Mouse (Mus musculus): Measurements from ENCODE around the gene Wdr83os. TPM values are rescaled to one million over a fixed set of nuclear protein-coding genes. Genes with fewer than 3 reads are reported as not detected.
"Not testable (repeated sequence)": the region's sequence is repeated elsewhere in the genome, so short reads cannot be mapped to it uniquely, and the experiment has no call there.

The Wdr83os gene
- polyA plus RNA-seq, 1 experiment from 2014 or later: 142 TPM

GRCm38 (mm10) chr8:85116984-85117383, 36.4 kb downstream of the Wdr83os start:
- no peak for DNase-seq (ENCODE audit: low spot score)

DNA sequence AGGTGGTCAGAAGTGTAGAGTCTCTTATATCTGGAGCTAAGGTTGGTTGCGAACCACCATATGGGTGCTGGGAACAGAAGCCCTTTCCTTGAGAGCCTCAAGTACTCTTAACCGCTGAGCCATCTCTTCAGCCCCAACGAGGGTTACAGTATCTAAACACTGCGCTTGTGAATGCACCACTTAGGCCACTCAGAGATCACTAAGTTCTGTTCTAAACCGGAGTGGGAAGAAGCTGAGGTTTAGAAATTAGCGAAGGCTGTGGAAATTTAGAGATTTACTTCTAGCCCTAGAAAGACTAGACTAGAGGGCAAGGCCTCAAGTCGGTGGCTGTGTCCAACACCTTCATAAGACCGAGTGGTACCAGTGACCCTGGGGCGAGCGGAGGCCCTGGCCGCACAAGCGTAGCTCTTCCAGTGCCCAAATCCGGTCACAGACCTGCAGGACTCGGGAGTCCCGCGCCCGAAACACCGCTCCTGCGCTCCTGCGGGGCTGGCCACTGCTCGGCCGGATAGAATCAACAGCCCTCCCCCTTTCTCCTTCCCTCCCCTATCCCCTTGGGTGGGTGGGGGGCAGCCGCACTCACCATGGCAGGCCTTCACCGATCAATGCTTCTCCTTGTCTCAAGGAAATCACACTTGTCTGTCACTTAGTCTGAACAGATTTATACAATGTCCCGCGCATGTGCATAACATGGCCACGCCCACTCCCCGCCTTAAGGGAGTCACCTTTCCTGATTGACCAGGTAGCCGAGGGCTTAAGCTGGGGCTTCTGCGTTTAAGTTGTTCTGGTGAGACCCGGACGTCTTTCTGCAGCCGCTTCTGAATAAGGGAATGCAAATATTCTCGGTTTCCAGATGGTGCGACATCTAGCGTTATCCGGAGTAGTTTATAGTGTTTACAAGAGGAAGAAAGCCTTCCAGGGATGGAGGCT, 38.8 kb downstream of the Wdr83os start:
- DNase-seq (ENCODE audit: low spot score): peak; percentile 23

- not testable (repeated sequence) for DNase-seq (ENCODE audit: low spot score)
Measured at GRCm38 (mm10) chr8:85120251-85120650, 39.7 kb downstream of the Wdr83os start.

GRCm38 (mm10) chr8:85122995-85123394, 42.5 kb downstream of the Wdr83os start, which contains the start of gene Zfp791:
TSS of gene Zfp791 (minus strand) at chr8:85123095.
- DNase-seq (ENCODE audit: low spot score): no peak

DNA sequence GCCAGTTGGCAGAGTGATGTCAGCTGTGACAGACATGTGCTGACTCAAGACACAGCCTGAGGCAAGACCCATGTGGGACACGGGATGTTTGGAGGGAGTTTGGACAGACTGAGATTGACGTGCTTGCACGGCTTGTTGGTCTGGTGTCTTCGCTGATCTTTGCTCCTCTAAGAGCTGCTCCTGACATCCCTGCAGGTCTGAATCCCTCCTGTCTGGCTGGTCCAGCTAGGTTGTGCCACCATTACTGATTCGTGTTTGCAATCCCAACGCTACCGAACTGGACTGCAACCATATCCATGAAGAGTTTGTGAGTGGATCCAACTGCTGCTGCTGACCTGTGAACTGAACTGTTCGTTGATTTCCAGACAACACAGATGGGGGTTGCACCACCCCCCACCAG, 43.2 kb downstream of the Wdr83os start:
- no peak for DNase-seq (ENCODE audit: low spot score)

Small RNAs within 50 kb of the gene (microRNA-seq; reads per million reads assigned to microRNA genes)
- not detected for gene Gm23388 (ENCODE audit: borderline number of aligned reads)
- not detected for gene Mir7070 (ENCODE audit: borderline number of aligned reads)

Other genes with a start within 250 kb of the Wdr83os start
- gene Gadd45gip1, start 249.2 kb upstream of the Wdr83os start, polyA plus RNA-seq (2015; fragmentation: Nextera tagmentation; extraction: Ambion mirVana): 56.4 and 57.4 TPM in 2 replicates
- 120 and 141 TPM in 2 replicates for gene Rad23a, start 240.1 kb upstream of the Wdr83os start, polyA plus RNA-seq (2015; fragmentation: Nextera tagmentation; extraction: Ambion mirVana)
- gene Calr, start 233.8 kb upstream of the Wdr83os start, polyA plus RNA-seq (2015; fragmentation: Nextera tagmentation; extraction: Ambion mirVana): 383 and 479 TPM in 2 replicates
- 92.4 and 93.1 TPM in 2 replicates for gene Farsa, start 223.8 kb upstream of the Wdr83os start, polyA plus RNA-seq (2015; fragmentation: Nextera tagmentation; extraction: Ambion mirVana)
- gene Syce2, start 208.6 kb upstream of the Wdr83os start, polyA plus RNA-seq (2015; fragmentation: Nextera tagmentation; extraction: Ambion mirVana): 104 and 110 TPM in 2 replicates
- 27.1 and 29.1 TPM in 2 replicates for gene Gcdh, start 186.8 kb upstream of the Wdr83os start, polyA plus RNA-seq (2015; fragmentation: Nextera tagmentation; extraction: Ambion mirVana)
- gene Klf1, start 178.8 kb upstream of the Wdr83os start, polyA plus RNA-seq (2015; fragmentation: Nextera tagmentation; extraction: Ambion mirVana): 0.37 and 0.43 TPM in 2 replicates
- 12.8 and 12.9 TPM in 2 replicates for gene Dnase2a, start 172.2 kb upstream of the Wdr83os start, polyA plus RNA-seq (2015; fragmentation: Nextera tagmentation; extraction: Ambion mirVana)
- 0.08 and 0.22 TPM in 2 replicates for gene Mast1, start 143.4 kb upstream of the Wdr83os start, polyA plus RNA-seq (2015; fragmentation: Nextera tagmentation; extraction: Ambion mirVana)
- gene Rtbdn, start 133.7 kb upstream of the Wdr83os start, polyA plus RNA-seq (2015; fragmentation: Nextera tagmentation; extraction: Ambion mirVana): 0.10 and 0.23 TPM in 2 replicates
- gene Gm49661, start 111.3 kb upstream of the Wdr83os start, polyA plus RNA-seq (2015; fragmentation: Nextera tagmentation; extraction: Ambion mirVana): not detected in 2 replicates
- 450 and 476 TPM in 2 replicates for gene Prdx2, start 111.2 kb upstream of the Wdr83os start, polyA plus RNA-seq (2015; fragmentation: Nextera tagmentation; extraction: Ambion mirVana)
- gene Rnaseh2a, start 111.0 kb upstream of the Wdr83os start, polyA plus RNA-seq (2015; fragmentation: Nextera tagmentation; extraction: Ambion mirVana): 150 TPM in 2 replicates
- gene Junb, start 102.0 kb upstream of the Wdr83os start, polyA plus RNA-seq (2015; fragmentation: Nextera tagmentation; extraction: Ambion mirVana): 71.2 and 71.6 TPM in 2 replicates
- gene Hook2, start 90.1 kb upstream of the Wdr83os start, polyA plus RNA-seq (2015; fragmentation: Nextera tagmentation; extraction: Ambion mirVana): 14.9 and 16.0 TPM in 2 replicates
- gene Best2, start 66.2 kb upstream of the Wdr83os start, polyA plus RNA-seq (2015; fragmentation: Nextera tagmentation; extraction: Ambion mirVana): 0.12 TPM in 1 of 2 replicates, not detected in the other
- 90.7 and 95.8 TPM in 2 replicates for gene Asna1, start 55.5 kb upstream of the Wdr83os start, polyA plus RNA-seq (2015; fragmentation: Nextera tagmentation; extraction: Ambion mirVana)
- 172 and 191 TPM in 2 replicates for gene Trir, start 53.9 kb upstream of the Wdr83os start, polyA plus RNA-seq (2015; fragmentation: Nextera tagmentation; extraction: Ambion mirVana)
- gene Tnpo2, start 43.8 kb upstream of the Wdr83os start, polyA plus RNA-seq (2015; fragmentation: Nextera tagmentation; extraction: Ambion mirVana): 27.4 and 29.0 TPM in 2 replicates
- gene Fbxw9, start 20.7 kb upstream of the Wdr83os start, polyA plus RNA-seq (2015; fragmentation: Nextera tagmentation; extraction: Ambion mirVana): 15.0 and 18.0 TPM in 2 replicates
- gene Gm5741, start 12.8 kb upstream of the Wdr83os start, polyA plus RNA-seq (2015; fragmentation: Nextera tagmentation; extraction: Ambion mirVana): not detected in 2 replicates
- gene Dhps, start 9.0 kb upstream of the Wdr83os start, polyA plus RNA-seq (2015; fragmentation: Nextera tagmentation; extraction: Ambion mirVana): 78.0 and 80.5 TPM in 2 replicates
- gene Wdr83, start 566 bp downstream of the Wdr83os start, polyA plus RNA-seq (2015; fragmentation: Nextera tagmentation; extraction: Ambion mirVana): 53.4 and 54.2 TPM in 2 replicates
- gene Man2b1, start 2.5 kb downstream of the Wdr83os start, polyA plus RNA-seq (2015; fragmentation: Nextera tagmentation; extraction: Ambion mirVana): 64.0 and 68.4 TPM in 2 replicates
- 0.50 and 0.53 TPM in 2 replicates for gene Zfp791, start 42.4 kb downstream of the Wdr83os start, polyA plus RNA-seq (2015; fragmentation: Nextera tagmentation; extraction: Ambion mirVana)
- gene Cks1brt, start 71.2 kb downstream of the Wdr83os start, polyA plus RNA-seq (2015; fragmentation: Nextera tagmentation; extraction: Ambion mirVana): 0.05 TPM in 1 of 2 replicates, not detected in the other
- gene Olfr371, start 145.2 kb downstream of the Wdr83os start, polyA plus RNA-seq (2015; fragmentation: Nextera tagmentation; extraction: Ambion mirVana): not detected in 2 replicates
- 108 and 112 TPM in 2 replicates for gene Orc6, start 218.9 kb downstream of the Wdr83os start, polyA plus RNA-seq (2015; fragmentation: Nextera tagmentation; extraction: Ambion mirVana)
- 111 and 116 TPM in 2 replicates for gene Vps35, start 219.1 kb downstream of the Wdr83os start, polyA plus RNA-seq (2015; fragmentation: Nextera tagmentation; extraction: Ambion mirVana)

Measured in thymus, postnatal 0 days (tissue).